Mouse (Mus musculus) ES-E14 (cell line): ENCODE data around the gene Grid2. TPM values are rescaled to one million over a fixed set of nuclear protein-coding genes. Genes with fewer than 3 reads are reported as not detected.

Source experiments
- DNase-seq: peaks from one replicate; pipeline ENCODE4 v3.0.0-alpha.2; 2013; ENCODE audit warnings: low read depth, low spot score
- H3K27ac ChIP-seq: 2 replicates; pipeline ENCODE4 v1.5.1; 2012; ENCODE audit warnings: low read depth, mild to moderate bottlenecking, low read length, moderate library complexity, mixed read lengths; ENCODE audit not compliant: poor library complexity, insufficient read depth, severe bottlenecking
- H3K36me3 ChIP-seq: 2 replicates; pipeline ENCODE4 v1.6.1; 2012; ENCODE audit warnings: mild to moderate bottlenecking, low read length, moderate library complexity, mixed read lengths; ENCODE audit not compliant: control insufficient read depth, poor library complexity, insufficient read depth, severe bottlenecking
- H3K4me1 ChIP-seq, 2 experiments: fragments of 150-350 bp in 1 of 2; sonication (generic) in 1 of 2; 2 replicates each; pipeline ENCODE4 v1.6.1; 2012; ENCODE audit warnings: low read length in 2 of 2, mild to moderate bottlenecking in 1 of 2, mixed read lengths in 1 of 2; ENCODE audit not compliant: control insufficient read depth in 2 of 2, insufficient read depth in 2 of 2, poor library complexity in 1 of 2
- H3K4me3 ChIP-seq, 2 experiments: fragments of 150-350 bp in 1 of 2; sonication (generic) in 1 of 2; 2 replicates each; pipeline ENCODE4 v1.5.1; 2012; ENCODE audit warnings: low read length in 2 of 2, low read depth in 1 of 2, mild to moderate bottlenecking in 1 of 2, mixed read lengths in 1 of 2; ENCODE audit not compliant: insufficient read depth in 1 of 2, poor library complexity in 1 of 2, severe bottlenecking in 1 of 2
- H3K9ac ChIP-seq: 2 replicates; pipeline ENCODE4 v1.6.1; 2012; ENCODE audit warnings: low read depth, mild to moderate bottlenecking, low read length, mixed read lengths; ENCODE audit not compliant: poor library complexity, insufficient read depth, severe bottlenecking
- H3K9me3 ChIP-seq: fragments of 150-350 bp; sonication (generic); 2 replicates; pipeline ENCODE4 v1.6.1; 2012; ENCODE audit warnings: low read depth, mild to moderate bottlenecking, low read length; ENCODE audit not compliant: control insufficient read depth, insufficient read depth
- CHD2 ChIP-seq: IDR thresholded peaks from 2 replicates; pipeline ENCODE4 v1.6.1; 2014; ENCODE audit warnings: mild to moderate bottlenecking, low read depth, low read length, inconsistent platforms
- HCFC1 ChIP-seq: IDR thresholded peaks from 2 replicates; pipeline ENCODE4 v1.6.1; 2012; ENCODE audit warnings: low read length, inconsistent platforms, borderline replicate concordance; ENCODE audit not compliant: insufficient read depth
- MAFK ChIP-seq: IDR thresholded peaks from 2 replicates; pipeline ENCODE4 v1.6.1; 2014; ENCODE audit warnings: mild to moderate bottlenecking, low read depth, low read length, inconsistent platforms; ENCODE audit not compliant: insufficient read depth
- ZC3H11A ChIP-seq: IDR thresholded peaks from 2 replicates; pipeline ENCODE4 v1.6.1; 2012; ENCODE audit warnings: low read depth, mild to moderate bottlenecking, inconsistent platforms, low read length, borderline replicate concordance
- ZNF384 ChIP-seq: IDR thresholded peaks from 2 replicates; pipeline ENCODE4 v1.6.1; 2012; ENCODE audit warnings: low read depth, low read length, inconsistent platforms
- in situ Hi-C, 2 experiments: fragments of 600-800 bp; cut with MboI; formaldehyde crosslinking; loops; one replicate each; pipeline ENCODE4 v1.15.1; 2025; ENCODE audit warnings: low sequenced_read_pairs in 2 of 2, inconsistent platforms in 1 of 2; ENCODE audit not compliant: unreplicated experiment in 2 of 2
- total RNA-seq: library from RNA; depleted of rRNA; stranded (reverse); fragments of 300-350 nt; gene quantifications from 2 replicates; pipeline ENCODE4 v1.2.3, GENCODE M21; 2012

Gene Grid2
- total RNA-seq, 1 experiment = 0.94 TPM

DNA sequence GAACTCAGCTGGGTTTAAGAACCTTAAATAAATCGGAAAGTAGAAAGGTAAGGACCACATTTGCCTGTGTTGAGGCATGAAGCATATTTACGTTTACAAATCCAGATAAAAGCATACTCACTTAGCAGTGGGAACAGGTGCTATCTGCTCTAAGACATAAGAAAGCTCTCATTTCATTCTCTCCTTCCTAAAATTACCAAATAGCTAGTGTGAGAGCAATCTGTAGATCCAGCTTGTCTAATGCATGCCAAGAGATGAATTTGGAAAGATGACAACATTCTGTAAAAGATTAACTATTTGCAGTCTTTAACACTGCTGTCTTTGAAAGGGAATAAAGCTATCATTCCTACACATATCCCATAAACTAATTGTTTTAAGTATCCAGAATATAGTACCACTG lies 858.9 kb downstream of the Grid2 start:
- TF ChIP-seq CHD2 (no peak), ZC3H11A (no peak), HCFC1 (no peak), MAFK (no peak), ZNF384 (no peak)
- Histone ChIP-seq H3K4me1 (no peaks in the 10 kb centered on the region), H3K36me3 (no peaks in the 10 kb centered on the region), H3K9me3 (no peaks in the 10 kb centered on the region), H3K9ac (no peak overlapping the region), H3K4me3 (no peak overlapping the region), H3K27ac (no peak overlapping the region)
- in situ Hi-C loops = no loop called here
- DNase-seq = no peak

- Histone ChIP-seq H3K4me1 (0 out of 4 replicates have a peak, but pooled peaks cover 0 to 2% of the 10 kb centered on the region in 2 experiments), H3K9me3 (no peaks in the 10 kb centered on the region), H3K36me3 (no peaks in the 10 kb centered on the region), H3K27ac (no peak overlapping the region), H3K4me3 (no peak overlapping the region), H3K9ac (no peak overlapping the region)
- no peak for DNase-seq
- TF ChIP-seq HCFC1 = no peak
- TF ChIP-seq MAFK = no peak
- TF ChIP-seq ZC3H11A = no peak
- no peak for TF ChIP-seq ZNF384
- no peak for TF ChIP-seq CHD2
- in situ Hi-C loops = no loop called here
Measured at GRCm38 (mm10) chr6:64136275-64136674, 880.6 kb downstream of the Grid2 start.

- Histone ChIP-seq H3K4me1 (no peaks in the 10 kb centered on the region), H3K27ac (no peak overlapping the region), H3K36me3 (no peaks in the 10 kb centered on the region), H3K4me3 (no peak overlapping the region), H3K9ac (no peak overlapping the region), H3K9me3 (no peaks in the 10 kb centered on the region)
- in situ Hi-C loops = no loop called here
- DNase-seq = no peak
- TF ChIP-seq ZC3H11A (no peak), HCFC1 (no peak), ZNF384 (no peak), MAFK (no peak), CHD2 (no peak)
Measured at GRCm38 (mm10) chr6:64148613-64149012, 892.9 kb downstream of the Grid2 start.

DNA sequence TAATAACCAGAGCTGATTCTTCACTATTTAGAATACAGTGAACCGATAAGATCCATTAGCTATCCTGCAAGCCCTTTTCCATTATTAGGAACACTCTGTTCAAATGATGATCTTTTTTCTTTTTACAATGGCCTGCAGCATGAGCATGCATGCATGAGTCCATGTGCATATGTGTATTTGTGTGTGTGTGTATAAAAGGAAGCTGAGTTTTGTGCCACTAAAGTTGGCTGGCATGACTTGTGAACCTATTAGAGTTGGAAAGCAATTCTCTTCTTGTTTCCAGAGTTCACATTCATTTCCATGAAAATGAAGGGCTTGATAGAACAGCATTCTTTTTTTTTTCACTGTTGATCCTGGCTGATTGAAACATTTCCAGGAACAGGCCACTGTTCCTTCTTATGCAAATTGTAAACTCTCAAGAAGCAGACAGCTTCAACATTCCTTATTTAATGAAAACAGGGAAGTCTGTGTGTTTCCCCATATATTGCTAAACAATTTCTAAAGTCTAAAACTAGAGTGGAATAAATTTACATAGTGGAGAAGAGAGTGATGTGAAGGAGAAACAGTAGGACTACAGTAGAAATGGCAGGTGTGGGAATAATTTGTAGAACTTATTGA lies 919.4 kb downstream of the Grid2 start:
- TF ChIP-seq HCFC1 (no peak), ZNF384 (0 out of 2 replicates have a peak, but pooled peaks have one; percentile 63)
- Histone ChIP-seq H3K9me3 (0 out of 2 replicates have a peak, but pooled peaks cover 1% of the 10 kb centered on the region), H3K4me1 (no peaks in the 10 kb centered on the region), H3K4me3 (no peak overlapping the region), H3K27ac (no peak overlapping the region), H3K9ac (no peak overlapping the region), H3K36me3 (no peaks in the 10 kb centered on the region)
- in situ Hi-C loops = no loop called here
- no peak for DNase-seq

GRCm38 (mm10) chr6:64193646-64194045 lies 938.0 kb downstream of the Grid2 start:
- TF ChIP-seq HCFC1 = no peak
- no peak for TF ChIP-seq CHD2
- TF ChIP-seq MAFK = no peak
- no peak for TF ChIP-seq ZC3H11A
- no peak for TF ChIP-seq ZNF384
- in situ Hi-C loops = no loop called here
- DNase-seq = no peak

More at GRCm38 (mm10) chr6:64193646-64194045, 938.0 kb downstream of the Grid2 start:
- Histone ChIP-seq H3K27ac (no peak overlapping the region), H3K4me3 (no peak overlapping the region), H3K9ac (no peak overlapping the region), H3K9me3 (no peaks in the 10 kb centered on the region), H3K4me1 (no peaks in the 10 kb centered on the region), H3K36me3 (no peaks in the 10 kb centered on the region)
